ENCODE assay signal across 11 mouse cellular contexts in genomic region chr7:4811131-4811530, GRCm38 (mm10). TPM values are rescaled to one million over a fixed set of nuclear protein-coding genes. Genes with fewer than 3 reads are reported as not detected.
DNase-seq lines count a peak whose midpoint lies in the region; ATAC-seq and TF ChIP-seq lines count a peak whose summit lies in the region.
"Not testable (repeated sequence)": the region's sequence is repeated elsewhere in the genome, so short reads cannot be mapped to it uniquely, and the experiment has no call there.
"Had no signal": no experiment of that assay in that cellular context is flagged by ENCODE, and none has a peak within 500 bp of the region (broad histone marks: within the 10 kb centered on the region; RNA-seq: fewer than 3 reads in every experiment).

No protein-coding gene starts in this region.

- H3K4me1 ChIP-seq in bone marrow macrophage, adult 2 months (ENCODE audit: control insufficient read depth, insufficient read depth, low read length); neural tube, embryonic 11.5 days (ENCODE audit: control insufficient read depth, insufficient read depth, low read length): not testable (repeated sequence)
- H3K4me1 ChIP-seq in heart, embryonic 12.5 days (replicated peaks) = peaks cover 29% of the 10 kb centered on the region
- H3K4me1 ChIP-seq in limb, embryonic 12.5 days (replicated peaks) = peaks cover 22% of the 10 kb centered on the region
- peaks cover 27% of the 10 kb centered on the region for H3K4me1 ChIP-seq in lung, embryonic 15.5 days

- WGBS in heart, embryonic 12.5 days = 35% methylated on average over 10 of the region's 10 CpGs
- 46% methylated on average over 10 of the region's 10 CpGs for WGBS in limb, embryonic 12.5 days
- WGBS in lung, embryonic 15.5 days = 31% methylated on average over 10 of the region's 10 CpGs
- WGBS in neural tube, embryonic 11.5 days = 45% methylated on average over 10 of the region's 10 CpGs

- peaks cover 46% of the 10 kb centered on the region for H3K36me3 ChIP-seq in heart, embryonic 12.5 days
- H3K36me3 ChIP-seq in limb, embryonic 12.5 days = peaks cover 47% of the 10 kb centered on the region
- peaks cover 42% of the 10 kb centered on the region for H3K36me3 ChIP-seq in lung, embryonic 15.5 days
- peaks cover 13% of the 10 kb centered on the region for H3K36me3 ChIP-seq in neural tube, embryonic 11.5 days (ENCODE audit: control insufficient read depth, insufficient read depth, low read length)

- DNase-seq in induced T-regulatory cell, adult 2 months (ENCODE audit: low read depth) = peak; percentile 55
- DNase-seq in neural tube, embryonic 11.5 days (ENCODE audit: low spot score) = not testable (repeated sequence)

- not testable (repeated sequence) for H3K9me3 ChIP-seq in heart, embryonic 12.5 days (replicated peaks); limb, embryonic 12.5 days; lung, embryonic 15.5 days; neural tube, embryonic 11.5 days (ENCODE audit: control insufficient read depth, low read length)

- H3K27ac ChIP-seq in bone marrow macrophage, adult 2 months (ENCODE audit: insufficient read depth, low read depth, low read length); heart, embryonic 12.5 days (ENCODE audit: poor library complexity, severe bottlenecking); limb, embryonic 12.5 days; lung, embryonic 15.5 days; neural tube, embryonic 11.5 days (ENCODE audit: low read depth, low read length): not testable (repeated sequence)

- not testable (repeated sequence) for TF ChIP-seq CTCF in bone marrow macrophage, adult 2 months (IDR thresholded peaks at IDR 0.05; ENCODE audit: low read depth, low read length)

- ATAC-seq in erythroblast, adult 5-6 weeks (replicated peaks; ENCODE audit: low FRiP score, poor library complexity, severe bottlenecking) = 0 out of 2 replicates have a peak, but pooled peaks have one; percentile 6
- not testable (repeated sequence) for ATAC-seq in heart, embryonic 12.5 days (ENCODE audit: insufficient number of reproducible peaks, low FRiP score); limb, embryonic 12.5 days (ENCODE audit: insufficient number of reproducible peaks, insufficient read depth, low FRiP score, low TSS enrichment, low read depth); lung, embryonic 15.5 days (ENCODE audit: borderline replicate concordance, extremely low read depth, low FRiP score, low TSS enrichment); neural tube, embryonic 11.5 days (ENCODE audit: insufficient read depth, low FRiP score, low TSS enrichment)

- H3K27me3 ChIP-seq in heart, embryonic 12.5 days (replicated peaks); limb, embryonic 12.5 days; lung, embryonic 15.5 days; neural tube, embryonic 11.5 days (ENCODE audit: control insufficient read depth, insufficient read depth, low read length): not testable (repeated sequence)

- not testable (repeated sequence) for TF ChIP-seq POLR2A in bone marrow macrophage, adult 2 months (IDR thresholded peaks at IDR 0.05; ENCODE audit: borderline replicate concordance, low read depth, low read length)

- H3K4me3 ChIP-seq in bone marrow macrophage, adult 2 months (ENCODE audit: insufficient read depth, low read length) = peak overlapping the region; percentile 88
- H3K4me3 ChIP-seq in heart, embryonic 12.5 days = peak overlapping the region; percentile 100
- H3K4me3 ChIP-seq in limb, embryonic 12.5 days (replicated peaks) = peak overlapping the region; percentile 99
- peak overlapping the region; percentile 93 for H3K4me3 ChIP-seq in lung, embryonic 15.5 days
- peak overlapping the region; percentile 99 for H3K4me3 ChIP-seq in neural tube, embryonic 11.5 days (ENCODE audit: low read depth, low read length)

- peak overlapping the region; percentile 100 for H3K9ac ChIP-seq in heart, embryonic 12.5 days
- peak overlapping the region; percentile 99 for H3K9ac ChIP-seq in limb, embryonic 12.5 days (replicated peaks)
- H3K9ac ChIP-seq in lung, embryonic 15.5 days = peak overlapping the region; percentile 99
- H3K9ac ChIP-seq in neural tube, embryonic 11.5 days (ENCODE audit: low read length) = peak overlapping the region; percentile 97

- H3K4me2 ChIP-seq in heart, embryonic 12.5 days = peak overlapping the region; percentile 77
- H3K4me2 ChIP-seq in limb, embryonic 12.5 days = peak overlapping the region; percentile 86
- H3K4me2 ChIP-seq in lung, embryonic 15.5 days = peak overlapping the region; percentile 70
- peak overlapping the region; percentile 71 for H3K4me2 ChIP-seq in neural tube, embryonic 11.5 days (ENCODE audit: low read depth)

RNA-seq across cellular contexts. Expression of gene Ube2s, which starts 1.3 kb away (rescaled TPM):
- polyA plus RNA-seq in bone marrow macrophage, adult 2 months (2012; ENCODE audit: insufficient read depth, insufficient read length, missing spikeins) = 109 and 131 TPM in 2 replicates
- total RNA-seq in erythroblast, adult 5-6 weeks (2015; ENCODE audit: low replicate concordance) = 167 and 232 TPM in 2 replicates
- total RNA-seq in erythroblast, adult 5-6 weeks (2017; ENCODE audit: low replicate concordance) = 97.4 and 134 TPM in 2 replicates
- 344 and 363 TPM in 2 replicates for polyA plus RNA-seq in heart, embryonic 12.5 days (2016; fragmentation: Nextera tagmentation; extraction: Ambion mirVana)
- 437 and 457 TPM in 2 replicates for polyA plus RNA-seq in limb, embryonic 12.5 days (2016; fragmentation: Nextera tagmentation; extraction: Ambion mirVana)
- polyA plus RNA-seq in lung, embryonic 15.5 days (2015; fragmentation: Nextera tagmentation; extraction: Ambion mirVana) = 409 and 411 TPM in 2 replicates
- polyA plus RNA-seq in neural tube, embryonic 11.5 days (2014; fragmentation: Nextera tagmentation; extraction: Ambion mirVana) = 422 and 471 TPM in 2 replicates

RNA-seq across cellular contexts. Expression of gene Rpl28, which starts 18.5 kb away (rescaled TPM):
- polyA plus RNA-seq in bone marrow macrophage, adult 2 months (2012; ENCODE audit: insufficient read depth, insufficient read length, missing spikeins) = 636 and 681 TPM in 2 replicates
- 304 and 336 TPM in 2 replicates for total RNA-seq in erythroblast, adult 5-6 weeks (2015; ENCODE audit: low replicate concordance)
- 65.4 and 203 TPM in 2 replicates for total RNA-seq in erythroblast, adult 5-6 weeks (2017; ENCODE audit: low replicate concordance)
- polyA plus RNA-seq in heart, embryonic 12.5 days (2016; fragmentation: Nextera tagmentation; extraction: Ambion mirVana) = 279 and 284 TPM in 2 replicates
- 396 and 399 TPM in 2 replicates for polyA plus RNA-seq in limb, embryonic 12.5 days (2016; fragmentation: Nextera tagmentation; extraction: Ambion mirVana)
- polyA plus RNA-seq in lung, embryonic 15.5 days (2015; fragmentation: Nextera tagmentation; extraction: Ambion mirVana) = 314 and 334 TPM in 2 replicates
- 157 and 169 TPM in 2 replicates for polyA plus RNA-seq in neural tube, embryonic 11.5 days (2014; fragmentation: Nextera tagmentation; extraction: Ambion mirVana)

RNA-seq across cellular contexts. Expression of gene Tmem238, which starts 21.7 kb away (rescaled TPM):
- 2.1 and 3.6 TPM in 2 replicates for polyA plus RNA-seq in bone marrow macrophage, adult 2 months (2012; ENCODE audit: insufficient read depth, insufficient read length, missing spikeins)
- total RNA-seq in erythroblast, adult 5-6 weeks (2015; ENCODE audit: low replicate concordance) = 4.0 and 7.5 TPM in 2 replicates
- total RNA-seq in erythroblast, adult 5-6 weeks (2017; ENCODE audit: low replicate concordance) = 0.17 and 1.1 TPM in 2 replicates
- polyA plus RNA-seq in heart, embryonic 12.5 days (2016; fragmentation: Nextera tagmentation; extraction: Ambion mirVana) = 4.6 and 4.8 TPM in 2 replicates
- 6.5 and 6.8 TPM in 2 replicates for polyA plus RNA-seq in limb, embryonic 12.5 days (2016; fragmentation: Nextera tagmentation; extraction: Ambion mirVana)
- polyA plus RNA-seq in lung, embryonic 15.5 days (2015; fragmentation: Nextera tagmentation; extraction: Ambion mirVana) = 20.8 and 21.4 TPM in 2 replicates
- 1.7 and 2.2 TPM in 2 replicates for polyA plus RNA-seq in neural tube, embryonic 11.5 days (2014; fragmentation: Nextera tagmentation; extraction: Ambion mirVana)

RNA-seq across cellular contexts. Expression of gene Tmem190, which starts 28.4 kb away (rescaled TPM):
- polyA plus RNA-seq in bone marrow macrophage, adult 2 months (2012; ENCODE audit: insufficient read depth, insufficient read length, missing spikeins) = not detected in 2 replicates
- total RNA-seq in erythroblast, adult 5-6 weeks (2015; ENCODE audit: low replicate concordance) = not detected in 2 replicates
- not detected in 2 replicates for total RNA-seq in erythroblast, adult 5-6 weeks (2017; ENCODE audit: low replicate concordance)
- polyA plus RNA-seq in heart, embryonic 12.5 days (2016; fragmentation: Nextera tagmentation; extraction: Ambion mirVana) = not detected in 2 replicates
- 0.54 TPM in 1 of 2 replicates, not detected in the other for polyA plus RNA-seq in limb, embryonic 12.5 days (2016; fragmentation: Nextera tagmentation; extraction: Ambion mirVana)
- polyA plus RNA-seq in lung, embryonic 15.5 days (2015; fragmentation: Nextera tagmentation; extraction: Ambion mirVana) = 0.57 and 0.76 TPM in 2 replicates
- not detected in 2 replicates for polyA plus RNA-seq in neural tube, embryonic 11.5 days (2014; fragmentation: Nextera tagmentation; extraction: Ambion mirVana)
- total RNA-seq: gastrocnemius, adult 18-20 months; heart, postnatal 14 days; left cerebral cortex, adult 8-10 months had no signal
- polyA plus RNA-seq: thymus, postnatal 0 days had no signal

RNA-seq across cellular contexts. Expression of gene Il11, which starts 28.5 kb away (rescaled TPM):
- not detected in 2 replicates for polyA plus RNA-seq in bone marrow macrophage, adult 2 months (2012; ENCODE audit: insufficient read depth, insufficient read length, missing spikeins)
- not detected in 2 replicates for total RNA-seq in erythroblast, adult 5-6 weeks (2015; ENCODE audit: low replicate concordance)
- total RNA-seq in erythroblast, adult 5-6 weeks (2017; ENCODE audit: low replicate concordance) = not detected in 2 replicates
- polyA plus RNA-seq in heart, embryonic 12.5 days (2016; fragmentation: Nextera tagmentation; extraction: Ambion mirVana) = 0.28 TPM in 1 of 2 replicates, not detected in the other
- not detected in 2 replicates for polyA plus RNA-seq in limb, embryonic 12.5 days (2016; fragmentation: Nextera tagmentation; extraction: Ambion mirVana)
- 0.19 and 0.26 TPM in 2 replicates for polyA plus RNA-seq in lung, embryonic 15.5 days (2015; fragmentation: Nextera tagmentation; extraction: Ambion mirVana)
- polyA plus RNA-seq in neural tube, embryonic 11.5 days (2014; fragmentation: Nextera tagmentation; extraction: Ambion mirVana) = 0.16 TPM in 1 of 2 replicates, not detected in the other
